Mouse (Mus musculus): Measurements from ENCODE around the gene Cdk11b.

DNA sequence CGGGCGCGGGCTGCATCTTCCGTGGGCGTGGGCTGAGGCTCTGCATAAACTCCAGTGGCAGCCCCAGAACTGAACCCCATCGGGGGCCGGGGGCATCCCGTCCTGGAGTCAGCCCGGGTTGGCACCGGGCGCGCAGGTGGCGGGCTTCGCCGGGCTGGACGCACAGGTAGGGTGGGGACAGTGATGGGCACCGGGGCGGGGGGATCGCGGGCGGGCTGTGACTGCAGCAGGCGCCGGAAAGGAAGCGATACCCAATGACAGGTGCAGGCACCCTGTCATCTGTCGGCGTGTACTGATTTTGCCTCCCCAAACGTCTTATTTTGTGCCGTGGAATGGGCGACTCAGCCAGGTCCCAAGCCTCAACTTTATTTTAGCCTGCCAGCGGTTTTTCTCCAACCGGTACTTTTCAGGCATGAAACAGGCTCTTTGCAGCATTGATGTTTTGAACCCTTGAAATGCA is 22.6 kb upstream of the Cdk11b start:
- TF ChIP-seq CTCF (IDR thresholded peaks at IDR 0.05; ENCODE audit: low read depth, low read length): no peak
- no peak for TF ChIP-seq EP300 (IDR thresholded peaks at IDR 0.05; ENCODE audit: insufficient read depth, low read depth, low read length)
- no peak for TF ChIP-seq POLR2A (IDR thresholded peaks at IDR 0.05; ENCODE audit: insufficient read depth, low read length)
